Mouse (Mus musculus) kidney, adult 9 months (tissue): ENCODE measurements around the gene Serpinb9b.

ENCODE experiments used
- DNase-seq: peaks from one replicate; pipeline ENCODE4 v3.0.0; 2022

The Serpinb9b gene

DNA sequence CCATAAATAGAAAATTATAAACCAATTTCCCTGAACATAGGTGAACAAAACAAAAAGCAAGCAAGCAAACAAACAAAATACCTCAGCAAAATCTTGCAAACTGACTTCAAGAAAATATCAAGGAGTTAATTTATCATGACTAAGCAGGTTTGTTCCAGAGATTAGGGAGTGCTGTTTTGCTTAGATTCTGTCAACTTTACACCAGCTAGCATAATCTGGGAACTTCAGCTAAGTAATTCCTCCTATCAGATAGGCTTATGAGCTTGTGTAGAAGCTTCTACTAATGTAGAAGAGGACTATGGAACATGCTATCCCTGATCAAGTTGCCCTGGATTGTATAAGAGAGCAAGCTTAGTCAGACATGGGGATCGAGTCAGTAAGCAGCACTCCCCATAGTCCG is 20.0 kb downstream of the Serpinb9b start:
- DNase-seq, result no peak

DNA sequence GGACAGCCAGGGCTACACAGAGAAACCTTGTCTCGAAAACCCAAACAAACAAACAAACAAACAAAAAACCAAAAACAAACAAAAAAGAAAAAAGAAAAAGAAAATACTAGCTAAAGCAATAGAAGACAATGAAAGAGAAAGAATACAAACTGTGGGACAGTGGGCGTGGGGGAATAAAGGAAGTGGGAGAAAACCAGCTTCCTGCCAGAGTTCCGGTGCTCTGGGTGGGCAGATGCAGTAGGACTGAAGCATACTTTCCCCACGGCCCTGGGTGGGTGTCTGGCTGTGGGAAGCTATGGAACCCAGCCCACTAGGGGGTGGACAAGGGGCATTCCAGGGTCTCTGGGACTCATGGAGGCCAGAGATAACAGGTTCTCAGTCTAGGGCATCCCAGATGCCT is 21.0 kb downstream of the Serpinb9b start:
- DNase-seq, result no peak

DNA sequence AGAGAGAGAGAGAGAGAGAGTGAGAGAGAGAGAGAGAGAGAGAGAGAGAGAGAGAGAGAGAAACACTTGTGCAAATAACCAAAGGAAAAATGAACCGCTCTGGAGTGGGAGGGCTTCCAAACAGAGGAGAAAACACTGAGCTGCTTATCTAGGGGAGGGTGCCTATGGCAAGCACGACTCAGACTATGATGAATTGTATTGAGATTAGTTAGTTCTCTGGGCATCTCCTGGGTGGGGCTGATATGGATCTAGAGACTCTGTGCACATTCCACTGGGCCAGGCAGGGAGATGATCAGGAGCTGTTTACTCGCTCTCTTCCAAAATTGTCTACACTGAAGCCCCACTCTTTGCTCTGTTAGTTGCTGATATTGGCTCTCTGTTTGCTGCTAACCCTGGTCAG is 24.5 kb downstream of the Serpinb9b start:
- no peak for DNase-seq

DNA sequence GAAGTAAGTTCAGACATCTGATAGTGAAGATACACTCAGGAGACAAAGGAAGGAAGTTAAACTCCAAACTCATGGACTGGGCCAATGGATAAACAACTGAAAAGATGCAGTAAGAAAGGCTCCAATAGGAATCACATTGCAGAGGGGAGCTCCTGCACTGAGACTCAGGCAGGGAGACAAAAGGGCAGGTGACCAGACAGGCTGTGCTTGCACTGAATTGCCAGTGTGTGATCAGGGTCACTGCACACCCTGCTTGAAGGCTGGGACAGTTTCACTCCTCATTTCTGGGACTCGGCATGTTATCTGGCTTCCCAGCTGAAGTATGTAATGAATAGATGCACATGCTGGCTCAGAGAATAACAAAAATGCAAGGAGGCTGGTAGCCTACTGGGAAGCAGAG is 35.8 kb downstream of the Serpinb9b start:
- DNase-seq, result no peak

DNA sequence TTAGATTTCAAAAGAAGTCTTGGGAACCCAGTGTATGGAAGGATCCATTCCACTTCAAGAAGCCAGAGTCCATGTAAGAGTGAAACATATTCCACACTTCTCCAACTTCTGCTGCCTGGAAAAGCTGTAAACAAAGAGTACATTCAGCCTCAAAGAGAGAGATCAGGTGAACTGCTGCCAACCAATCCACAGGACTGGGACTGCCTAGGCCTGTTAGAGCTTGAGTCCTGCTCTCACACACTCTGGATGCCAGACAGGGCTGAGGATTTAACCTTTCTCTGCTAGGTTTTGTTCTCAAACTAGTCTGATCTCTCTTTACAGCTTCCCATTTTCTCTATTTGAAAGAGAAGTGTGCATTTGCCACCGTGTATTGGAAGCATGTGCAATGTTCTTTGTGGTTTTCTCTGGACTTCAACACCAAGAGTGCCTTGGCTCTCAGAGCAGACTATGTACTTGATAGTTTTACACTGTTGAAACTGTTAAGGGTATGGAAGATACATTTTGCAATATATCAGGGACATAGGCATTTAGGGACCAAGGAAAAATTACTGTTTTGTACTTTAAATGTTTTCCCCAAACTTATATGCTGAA is 40.3 kb downstream of the Serpinb9b start:
- DNase-seq, result no peak

DNA sequence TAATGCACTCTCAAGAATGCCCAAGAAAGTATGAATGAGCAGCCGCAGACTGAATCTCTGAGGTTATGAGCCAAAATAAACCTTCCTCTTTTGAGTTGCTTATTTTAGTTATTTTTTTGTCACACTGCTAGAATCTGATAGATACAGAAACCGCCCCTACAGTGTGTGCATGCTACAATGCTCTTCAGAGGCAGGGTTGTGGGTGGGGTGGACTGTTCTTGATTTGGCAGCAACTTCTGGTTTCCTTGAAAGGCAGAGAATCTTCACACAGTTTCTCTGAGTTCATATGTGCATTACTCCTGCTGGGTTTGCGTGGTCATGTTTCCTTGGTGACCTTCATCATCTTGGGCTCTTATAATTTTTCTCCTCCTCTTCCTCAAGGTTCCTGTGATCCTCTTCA is 40.9 kb downstream of the Serpinb9b start:
- no peak for DNase-seq

DNA sequence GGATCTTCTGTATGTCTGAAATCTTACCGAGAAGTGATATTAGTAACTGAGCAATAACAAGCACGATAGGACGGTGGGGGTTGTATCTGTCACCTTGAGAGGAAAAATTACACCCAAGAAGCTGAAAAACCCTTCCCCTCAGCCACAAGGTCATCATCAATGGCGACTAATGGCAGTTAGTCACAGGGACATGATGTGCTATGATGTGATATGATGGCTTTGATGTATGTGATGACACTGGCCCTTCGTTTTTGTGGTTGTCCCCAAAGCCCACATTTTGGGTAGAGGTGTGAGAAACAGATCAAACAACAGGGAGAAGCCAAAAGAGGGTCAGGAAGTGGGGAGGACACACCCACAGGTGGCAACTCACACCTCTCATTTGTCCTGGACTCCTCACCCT is 44.6 kb downstream of the Serpinb9b start:
- no peak for DNase-seq

DNA sequence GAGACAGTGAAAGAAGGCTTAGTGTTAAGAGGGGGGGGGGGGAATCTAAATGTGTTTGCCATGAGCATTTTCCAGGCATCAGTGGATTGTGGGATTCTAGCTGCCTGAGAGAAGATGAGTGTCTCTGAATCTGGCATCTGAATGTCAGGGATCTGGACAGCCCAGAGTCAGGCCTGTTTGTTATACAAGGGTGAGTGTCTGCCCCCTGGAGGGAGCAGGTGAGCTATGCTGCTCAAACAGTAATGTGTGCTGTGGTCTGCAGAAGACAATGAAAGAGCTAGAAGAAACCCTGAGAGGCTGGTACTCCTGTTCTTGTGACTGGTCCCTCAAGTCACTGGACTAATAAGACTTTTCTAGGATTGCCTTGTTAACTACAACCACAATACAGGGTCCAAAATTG is 46.8 kb downstream of the Serpinb9b start:
- DNase-seq, result peak; percentile 56

DNA sequence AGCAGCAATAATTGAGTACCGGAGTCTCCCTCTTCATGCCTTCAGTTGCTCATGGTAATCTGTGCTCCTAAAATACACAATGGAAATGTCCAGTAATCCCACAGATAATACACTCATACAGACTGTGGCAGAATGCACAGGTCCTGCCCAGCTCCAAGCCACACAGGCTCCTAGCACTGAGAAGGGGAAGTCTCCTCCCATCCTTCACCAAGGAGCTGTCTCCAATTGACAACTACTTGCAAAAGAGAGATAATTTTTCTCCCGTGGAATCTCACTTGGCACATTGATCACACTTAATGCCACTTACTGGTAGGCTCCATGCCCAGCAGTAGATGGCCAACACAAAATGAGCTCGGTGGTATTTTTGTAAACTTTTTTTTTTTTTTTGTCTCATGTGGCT is 49.0 kb downstream of the Serpinb9b start:
- no peak for DNase-seq

DNA sequence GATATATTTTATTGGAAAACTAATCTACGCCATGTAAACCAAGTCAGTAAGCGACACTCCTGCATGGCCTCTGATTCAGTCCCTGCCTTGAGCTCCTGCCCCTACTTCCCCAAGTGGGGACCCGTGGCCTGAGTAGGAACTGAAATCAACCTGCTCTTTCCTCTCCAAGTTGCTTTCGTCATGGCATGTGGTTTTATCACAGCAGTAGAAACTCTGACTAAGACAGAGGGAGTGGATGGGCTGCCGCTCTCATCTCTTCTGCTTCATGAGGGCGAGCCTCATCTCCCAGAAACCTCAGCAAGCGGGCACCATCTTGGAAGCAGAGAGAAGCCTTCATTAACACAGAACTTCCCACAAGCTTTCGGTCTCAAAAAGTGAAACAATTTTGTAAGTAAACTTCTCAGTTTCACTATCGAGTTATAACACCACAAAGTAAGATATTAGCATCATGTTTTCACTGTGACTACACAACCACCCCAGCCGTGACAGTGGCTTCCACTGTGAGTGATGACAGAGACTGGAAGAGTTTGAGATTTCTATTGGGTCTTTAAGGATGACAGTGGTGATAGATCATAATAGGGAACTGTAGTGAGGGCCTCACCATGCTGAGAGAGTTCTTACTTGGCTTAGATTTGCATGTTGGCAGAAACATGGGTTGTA is 49.9 kb downstream of the Serpinb9b start:
- DNase-seq, result no peak

DNA sequence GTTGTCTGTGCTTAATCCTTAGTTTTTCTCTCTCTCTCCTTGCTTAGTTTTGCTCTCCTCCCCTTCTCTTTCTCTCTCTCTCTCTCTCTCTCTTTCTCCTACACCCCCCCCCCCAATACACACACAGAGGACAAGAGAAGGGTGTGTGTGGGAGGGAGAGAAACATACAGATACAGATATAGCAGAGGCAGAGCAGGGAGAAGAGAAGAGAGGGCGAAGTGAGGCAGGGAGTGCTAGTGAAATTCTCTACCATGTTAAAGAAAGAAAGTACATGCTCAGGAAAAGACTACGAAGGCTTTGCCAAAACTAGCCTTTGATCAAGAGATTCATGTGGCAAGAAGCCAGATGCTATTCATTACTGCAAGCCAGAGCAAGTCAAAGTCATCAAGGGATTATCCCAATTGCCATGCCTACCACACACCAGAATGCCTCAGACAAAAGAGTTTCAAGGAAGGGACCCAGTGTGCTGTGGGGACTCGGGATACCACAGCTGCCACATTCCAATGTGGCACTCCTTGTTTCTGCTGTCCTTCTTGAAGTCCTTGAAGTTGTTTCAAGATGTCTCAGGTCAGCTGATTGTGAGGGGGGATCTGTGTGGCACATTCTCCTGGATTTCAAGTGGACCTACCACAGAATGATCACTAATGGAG is 51.0 kb downstream of the Serpinb9b start, which contains the start of gene Serpinb1b:
Gene Serpinb1b (plus strand): TSS at position 520 of the 650 bp plus-strand sequence.
- no peak for DNase-seq

DNA sequence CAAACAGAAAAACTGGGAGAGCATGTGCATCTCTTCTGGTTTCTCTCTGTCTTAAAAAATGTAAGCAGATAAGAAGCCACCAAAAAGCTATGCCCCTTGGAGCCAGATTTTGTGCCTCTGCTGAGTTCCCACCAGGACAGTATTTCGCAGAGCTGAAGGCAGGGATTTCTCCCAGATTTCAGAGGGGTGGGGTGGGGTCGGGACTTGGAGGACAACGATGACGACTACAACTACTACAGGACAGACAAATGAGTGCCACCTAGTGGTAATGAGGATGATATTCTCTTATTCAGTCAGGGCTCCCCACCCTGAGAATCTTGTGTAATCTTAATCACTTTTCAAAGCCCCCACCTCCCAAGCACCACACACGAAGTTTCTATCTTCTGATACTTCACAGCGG is 52.2 kb downstream of the Serpinb9b start:
- DNase-seq, result peak; percentile 28

DNA sequence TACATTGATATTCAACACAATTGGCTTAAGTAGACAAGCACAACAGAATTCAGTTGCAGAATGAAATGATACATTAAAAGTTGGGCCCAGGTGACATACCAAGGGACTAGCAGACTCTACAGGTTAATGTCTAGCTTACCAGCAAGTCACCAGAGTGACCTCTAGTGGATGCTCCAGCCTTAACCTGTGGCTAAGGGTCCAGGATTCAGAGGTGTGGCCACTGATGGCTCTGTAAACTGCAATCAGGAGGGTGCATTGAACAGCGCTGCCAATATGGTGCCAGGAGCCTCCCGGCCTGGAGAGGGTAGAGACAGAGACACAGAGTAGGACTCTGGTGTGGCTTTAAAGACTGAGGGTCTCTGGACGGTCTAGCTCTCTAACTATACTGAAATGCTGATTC is 53.1 kb downstream of the Serpinb9b start:
- peak; percentile 34 for DNase-seq

DNA sequence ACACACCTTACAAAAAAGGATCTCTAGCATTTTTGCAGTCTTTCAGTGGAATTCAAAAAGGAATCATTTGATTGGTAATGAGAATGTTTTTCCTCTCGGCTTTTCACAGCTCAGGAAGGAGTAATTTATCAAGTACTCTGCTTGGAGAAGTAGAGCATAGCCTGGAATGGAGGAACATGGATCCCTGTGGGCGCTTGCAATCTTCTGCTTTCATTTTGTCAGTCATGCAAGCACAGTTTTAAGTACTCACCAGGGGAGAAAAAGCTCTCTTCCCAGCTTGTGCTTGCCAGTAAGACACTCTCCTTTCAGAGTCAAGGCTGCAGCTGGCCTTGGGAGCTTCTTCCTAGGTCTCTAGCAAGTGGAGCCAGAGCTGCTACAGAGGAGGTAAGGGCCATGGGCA is 56.6 kb downstream of the Serpinb9b start:
- no peak for DNase-seq

DNA sequence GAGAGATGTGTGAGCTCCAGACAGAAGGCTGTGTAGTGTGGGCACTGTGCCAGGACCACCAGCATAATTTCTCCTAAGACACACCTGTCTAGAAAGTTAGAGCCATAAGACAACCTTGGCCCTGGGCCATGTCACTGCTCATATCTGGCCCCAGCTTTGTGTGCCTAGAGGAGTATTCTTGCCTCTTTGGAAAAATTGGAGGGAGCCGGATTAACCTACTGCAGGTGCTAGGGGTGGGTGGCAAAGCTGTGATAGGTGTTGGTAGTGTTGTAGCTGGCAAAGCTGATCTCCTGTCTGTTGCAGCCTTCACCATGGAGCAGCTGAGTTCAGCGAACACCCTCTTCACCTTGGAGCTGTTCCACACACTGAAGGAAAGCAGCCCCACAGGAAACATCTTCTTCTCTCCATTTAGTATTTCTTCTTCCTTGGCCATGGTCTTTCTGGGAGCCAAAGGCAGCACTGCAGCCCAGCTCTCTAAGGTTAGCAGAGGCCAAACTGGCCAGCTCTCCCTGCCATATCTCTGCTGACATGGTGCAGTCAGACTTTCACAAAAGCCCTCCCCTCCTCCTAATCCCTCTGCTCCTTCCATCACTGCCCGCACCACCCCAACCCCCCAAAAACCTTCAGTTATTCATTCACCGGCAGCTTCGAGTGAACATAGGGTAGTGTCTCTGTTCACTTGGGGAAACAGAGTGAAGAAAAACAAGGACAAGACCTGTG is 57.9 kb downstream of the Serpinb9b start:
- DNase-seq, result no peak

DNA sequence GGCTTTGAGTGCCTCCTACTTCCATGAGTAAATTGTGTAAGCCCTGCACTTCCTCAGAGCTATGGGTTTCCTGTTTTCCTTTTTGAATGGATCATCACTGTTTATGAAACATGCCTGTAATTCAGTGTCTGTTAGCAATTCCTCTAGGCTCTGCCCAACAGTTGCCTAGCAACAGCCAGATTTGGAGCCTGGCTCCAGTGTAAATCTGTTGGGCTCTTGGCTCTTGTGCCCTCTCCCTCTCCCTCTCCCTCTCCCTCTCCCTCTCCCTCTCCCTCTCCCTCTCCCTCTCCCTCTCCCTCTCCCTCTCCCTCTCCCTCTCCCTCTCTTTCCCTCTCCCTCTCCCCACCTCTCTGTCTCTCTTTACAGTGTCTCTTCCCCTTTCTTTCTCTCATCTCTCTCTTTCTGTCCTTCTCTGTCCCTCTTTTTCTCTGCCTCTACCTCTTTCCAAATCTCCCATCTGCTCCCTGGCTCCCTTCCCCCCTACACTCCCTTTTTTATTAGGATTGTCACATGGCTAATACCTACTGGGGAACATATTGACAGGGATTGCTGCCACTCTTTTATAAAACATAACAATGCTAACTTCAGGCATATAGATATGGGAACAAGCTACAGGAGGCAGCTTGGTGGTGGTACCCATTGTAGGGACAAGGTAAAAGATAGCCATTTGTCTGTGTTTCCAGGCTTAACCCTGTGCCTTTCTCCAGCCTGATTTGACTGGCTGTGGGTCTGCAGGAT is 58.6 kb downstream of the Serpinb9b start:
- DNase-seq, result no peak

DNA sequence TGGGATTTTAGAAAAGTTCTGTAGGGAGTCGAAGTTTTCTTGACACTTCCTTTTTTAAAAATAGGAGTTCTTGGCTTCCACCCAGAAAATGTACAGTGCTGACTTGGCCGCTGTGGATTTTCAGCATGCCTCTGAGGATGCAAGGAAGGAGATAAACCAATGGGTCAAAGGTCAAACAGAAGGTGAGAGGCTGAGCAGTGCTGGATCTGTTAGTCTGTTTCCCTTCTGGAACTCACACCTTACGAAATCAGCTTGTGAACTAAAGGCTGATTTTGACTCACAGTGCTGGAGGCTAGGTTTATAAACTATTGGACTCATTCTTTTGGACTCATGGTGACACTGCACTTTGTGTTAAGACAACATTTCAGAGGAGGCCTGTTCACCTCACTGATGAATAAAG is 62.4 kb downstream of the Serpinb9b start:
- no peak for DNase-seq

DNA sequence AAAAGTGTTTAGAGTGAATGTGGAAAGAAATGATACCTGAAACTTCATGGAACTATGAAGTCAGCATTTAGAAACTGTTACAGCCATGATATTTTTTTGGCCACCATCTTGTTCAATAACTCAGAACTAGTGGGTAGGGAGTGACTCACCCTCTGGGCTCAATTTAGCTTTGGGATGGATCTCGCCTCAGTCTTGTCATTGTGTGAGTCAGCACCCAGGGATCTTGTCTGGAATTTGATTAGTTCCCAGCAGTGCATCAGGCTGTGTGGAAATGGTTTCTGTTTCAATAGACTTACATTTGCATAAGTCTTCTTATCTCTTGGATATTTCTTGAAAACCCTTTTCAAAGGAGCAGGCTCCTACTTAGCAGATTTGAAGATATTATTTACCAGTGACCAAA is 63.3 kb downstream of the Serpinb9b start:
- no peak for DNase-seq

DNA sequence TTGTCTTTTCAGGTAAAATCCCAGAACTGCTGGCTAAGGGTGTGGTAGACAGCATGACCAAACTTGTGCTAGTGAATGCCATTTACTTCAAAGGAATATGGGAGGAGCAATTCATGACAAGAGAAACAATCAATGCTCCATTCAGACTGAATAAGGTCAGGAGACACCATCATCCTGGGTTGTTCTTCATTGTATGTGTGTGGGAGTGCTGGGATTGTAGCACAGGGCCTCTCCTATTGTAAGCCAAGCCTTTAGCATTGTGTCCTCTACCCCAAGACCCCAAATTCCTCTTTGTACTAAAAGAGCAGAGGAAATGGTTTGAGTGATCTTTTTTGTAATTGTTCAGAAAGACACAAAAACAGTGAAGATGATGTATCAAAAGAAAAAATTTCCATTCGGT is 64.1 kb downstream of the Serpinb9b start:
- no peak for DNase-seq
